10 mouse cellular contexts compared by ENCODE assay signal in the genomic region with DNA sequence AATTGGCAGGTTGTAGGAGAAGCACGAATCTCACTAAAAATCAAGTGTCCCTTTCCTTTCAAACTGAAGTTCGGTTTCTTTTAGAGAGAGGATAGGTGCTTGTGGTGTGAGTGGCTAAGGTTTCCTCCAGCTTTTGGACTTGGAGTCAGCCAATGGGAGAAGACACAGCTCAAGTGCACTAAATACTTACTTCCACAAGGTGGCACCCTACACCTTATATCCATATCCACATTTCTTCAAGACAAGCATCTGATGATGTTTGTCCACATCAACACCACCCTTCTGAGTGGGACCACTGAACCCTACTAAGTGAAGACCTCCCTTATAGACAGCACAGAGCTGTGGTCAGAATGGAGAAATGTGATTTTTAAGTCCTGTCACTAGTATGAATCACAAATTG. TPM values are rescaled to one million over a fixed set of nuclear protein-coding genes. Genes with fewer than 3 reads are reported as not detected.
A peak's percentile ranks its signal among the peaks of the same experiment; 100 is the strongest.
DNase-seq lines count a peak whose midpoint lies in the region; ATAC-seq and TF ChIP-seq lines count a peak whose summit lies in the region.
"Had no signal": no experiment of that assay in that cellular context is flagged by ENCODE, and none has a peak within 500 bp of the region (broad histone marks: within the 10 kb centered on the region; RNA-seq: fewer than 3 reads in every experiment).

No protein-coding gene starts in this region.

- peak; percentile 43 for TF ChIP-seq CTCF in midbrain, postnatal 0 days (IDR thresholded peaks at IDR 0.05)

- H3K27me3 ChIP-seq in embryonic facial prominence, embryonic 14.5 days (replicated peaks; ENCODE audit: control insufficient read depth, insufficient read depth, low read length) = no peaks in the 10 kb centered on the region
- no peaks in the 10 kb centered on the region for H3K27me3 ChIP-seq in embryonic facial prominence, embryonic 10.5 days (replicated peaks; ENCODE audit: low read depth, poor library complexity, severe bottlenecking)
- no peaks in the 10 kb centered on the region for H3K27me3 ChIP-seq in midbrain, postnatal 0 days (ENCODE audit: insufficient read depth, low read length)
- no peaks in the 10 kb centered on the region for H3K27me3 ChIP-seq in midbrain, embryonic 16.5 days (ENCODE audit: control insufficient read depth, insufficient read depth, low read depth, low read length)
- H3K27me3 ChIP-seq: heart, embryonic 13.5 days; liver, embryonic 15.5 days had no signal

- WGBS in embryonic facial prominence, embryonic 14.5 days = 81% methylated on average over 2 of the region's 2 CpGs
- WGBS in embryonic facial prominence, embryonic 10.5 days = 88% methylated on average over 2 of the region's 2 CpGs
- 91% methylated on average over 2 of the region's 2 CpGs for WGBS in midbrain, postnatal 0 days
- 95% methylated on average over 2 of the region's 2 CpGs for WGBS in midbrain, embryonic 16.5 days

- no peak overlapping the region for H3K27ac ChIP-seq in embryonic facial prominence, embryonic 14.5 days (replicated peaks; ENCODE audit: low read depth, low read length)
- no peak overlapping the region for H3K27ac ChIP-seq in embryonic facial prominence, embryonic 10.5 days (replicated peaks)
- H3K27ac ChIP-seq in midbrain, postnatal 0 days (ENCODE audit: low read depth, low read length) = no peak overlapping the region
- no peak overlapping the region for H3K27ac ChIP-seq in midbrain, embryonic 16.5 days (ENCODE audit: low read length)
- H3K27ac ChIP-seq: heart, embryonic 13.5 days; liver, embryonic 15.5 days had no signal

- peak; percentile 3 for DNase-seq in embryonic facial prominence, embryonic 14.5 days (ENCODE audit: low spot score)
- no peak for DNase-seq in embryonic facial prominence, embryonic 10.5 days (ENCODE audit: low spot score)
- no peak for DNase-seq in midbrain, postnatal 0 days (ENCODE audit: low spot score)
- DNase-seq in adrenal gland, postnatal 14 days = peak; percentile 22
- peak; percentile 6 for DNase-seq in kidney, postnatal 14 days
- DNase-seq in skeletal muscle tissue, adult 2 months (ENCODE audit: low read depth, low spot score) = peak; percentile 27
- no peak for DNase-seq in cerebellum, adult 9-11 months

- peaks cover 27% of the 10 kb centered on the region; the same call in 1 of the 2 replicates for H3K9me3 ChIP-seq in embryonic facial prominence, embryonic 14.5 days (ENCODE audit: control insufficient read depth, low read length)
- peaks cover 32% of the 10 kb centered on the region for H3K9me3 ChIP-seq in embryonic facial prominence, embryonic 10.5 days
- H3K9me3 ChIP-seq in midbrain, postnatal 0 days (ENCODE audit: low read length) = no peaks in the 10 kb centered on the region
- peaks cover 5% of the 10 kb centered on the region; the same call in 1 of the 2 replicates for H3K9me3 ChIP-seq in midbrain, embryonic 16.5 days (replicated peaks; ENCODE audit: control insufficient read depth, low read length, poor library complexity, severe bottlenecking)
- H3K9me3 ChIP-seq: heart, embryonic 13.5 days; liver, embryonic 15.5 days had no signal

- H3K4me1 ChIP-seq in embryonic facial prominence, embryonic 14.5 days (ENCODE audit: control insufficient read depth, insufficient read depth, low read length) = no peaks in the 10 kb centered on the region
- H3K4me1 ChIP-seq in embryonic facial prominence, embryonic 10.5 days = no peaks in the 10 kb centered on the region
- no peaks in the 10 kb centered on the region for H3K4me1 ChIP-seq in midbrain, postnatal 0 days (ENCODE audit: insufficient read depth, low read length)
- H3K4me1 ChIP-seq in midbrain, embryonic 16.5 days (ENCODE audit: control insufficient read depth, insufficient read depth, low read length) = no peaks in the 10 kb centered on the region
- H3K4me1 ChIP-seq: heart, embryonic 13.5 days; liver, embryonic 15.5 days had no signal

- no peak overlapping the region for H3K4me2 ChIP-seq in embryonic facial prominence, embryonic 14.5 days (ENCODE audit: low read depth, low read length)
- H3K4me2 ChIP-seq in midbrain, postnatal 0 days (ENCODE audit: low read depth, low read length, poor library complexity, severe bottlenecking) = no peak overlapping the region
- no peak overlapping the region for H3K4me2 ChIP-seq in midbrain, embryonic 16.5 days (ENCODE audit: low read length)
- H3K4me2 ChIP-seq: heart, embryonic 13.5 days; liver, embryonic 15.5 days had no signal

- 0 out of 2 replicates have a peak, but pooled peaks cover 4% of the 10 kb centered on the region for H3K36me3 ChIP-seq in embryonic facial prominence, embryonic 14.5 days (ENCODE audit: control insufficient read depth, insufficient read depth, low read length)
- H3K36me3 ChIP-seq in embryonic facial prominence, embryonic 10.5 days (replicated peaks) = peaks cover 64% of the 10 kb centered on the region
- no peaks in the 10 kb centered on the region for H3K36me3 ChIP-seq in midbrain, postnatal 0 days (ENCODE audit: insufficient read depth, low read length)
- no peaks in the 10 kb centered on the region for H3K36me3 ChIP-seq in midbrain, embryonic 16.5 days (ENCODE audit: control insufficient read depth, insufficient read depth, low read length)
- H3K36me3 ChIP-seq: liver, embryonic 15.5 days had no signal

- H3K4me3 ChIP-seq in embryonic facial prominence, embryonic 14.5 days (ENCODE audit: low read depth, low read length) = no peak overlapping the region
- H3K4me3 ChIP-seq in embryonic facial prominence, embryonic 10.5 days = no peak overlapping the region
- no peak overlapping the region for H3K4me3 ChIP-seq in midbrain, postnatal 0 days (ENCODE audit: low read depth, low read length)
- H3K4me3 ChIP-seq in midbrain, embryonic 16.5 days (ENCODE audit: low read depth, low read length) = no peak overlapping the region
- H3K4me3 ChIP-seq: heart, embryonic 13.5 days; liver, embryonic 15.5 days had no signal

- ATAC-seq in embryonic facial prominence, embryonic 14.5 days (ENCODE audit: low read depth) = no peak
- ATAC-seq in midbrain, postnatal 0 days (ENCODE audit: low FRiP score) = no peak
- no peak for ATAC-seq in midbrain, embryonic 16.5 days

- no peak overlapping the region for H3K9ac ChIP-seq in embryonic facial prominence, embryonic 14.5 days (ENCODE audit: low read depth, low read length)
- no peak overlapping the region for H3K9ac ChIP-seq in midbrain, postnatal 0 days (replicated peaks; ENCODE audit: low read length, poor library complexity, severe bottlenecking)
- no peak overlapping the region for H3K9ac ChIP-seq in midbrain, embryonic 16.5 days (ENCODE audit: low read depth, low read length)
- H3K9ac ChIP-seq: heart, embryonic 13.5 days; liver, embryonic 15.5 days had no signal

RNA-seq across cellular contexts. Expression of a gene that starts 40.6 kb away (rescaled TPM):
- 14.4 and 17.1 TPM in 2 replicates for polyA plus RNA-seq in embryonic facial prominence, embryonic 14.5 days (2014; fragmentation: Nextera tagmentation; extraction: Ambion mirVana)
- 35.9 and 38.5 TPM in 2 replicates for polyA plus RNA-seq in embryonic facial prominence, embryonic 10.5 days (2016; fragmentation: Nextera tagmentation; extraction: Ambion mirVana)
- total RNA-seq in midbrain, postnatal 0 days (2014; rRNA removed) = 7.0 and 7.5 TPM in 2 replicates
- polyA plus RNA-seq in midbrain, postnatal 0 days (2015; fragmentation: Nextera tagmentation; extraction: Ambion mirVana) = 5.3 and 7.6 TPM in 2 replicates
- 10.8 and 12.5 TPM in 2 replicates for polyA plus RNA-seq in midbrain, embryonic 16.5 days (2015; fragmentation: Nextera tagmentation; extraction: Ambion mirVana)
- total RNA-seq in adrenal gland, postnatal 14 days (2021) = 7.0 and 8.1 TPM in 2 replicates

RNA-seq across cellular contexts. Expression of a gene that starts 44.6 kb away (rescaled TPM):
- 33.6 and 34.2 TPM in 2 replicates for polyA plus RNA-seq in embryonic facial prominence, embryonic 14.5 days (2014; fragmentation: Nextera tagmentation; extraction: Ambion mirVana)
- 18.9 and 22.4 TPM in 2 replicates for polyA plus RNA-seq in embryonic facial prominence, embryonic 10.5 days (2016; fragmentation: Nextera tagmentation; extraction: Ambion mirVana)
- 8.4 and 14.8 TPM in 2 replicates for total RNA-seq in midbrain, postnatal 0 days (2014; rRNA removed)
- 15.7 and 17.3 TPM in 2 replicates for polyA plus RNA-seq in midbrain, postnatal 0 days (2015; fragmentation: Nextera tagmentation; extraction: Ambion mirVana)
- polyA plus RNA-seq in midbrain, embryonic 16.5 days (2015; fragmentation: Nextera tagmentation; extraction: Ambion mirVana) = 17.9 and 18.6 TPM in 2 replicates
- 36.7 and 38.6 TPM in 2 replicates for total RNA-seq in adrenal gland, postnatal 14 days (2021)

Comparison
In these comparisons a context has a peak if more than half of its experiments do, and no peak if none do; other contexts are left out.
1. DNase-seq: peak in embryonic facial prominence, embryonic 14.5 days (single experiment), adrenal gland, postnatal 14 days (single experiment), kidney, postnatal 14 days (single experiment) and skeletal muscle tissue, adult 2 months (single experiment); none in embryonic facial prominence, embryonic 10.5 days (single experiment), midbrain, postnatal 0 days (single experiment) and cerebellum, adult 9-11 months (single experiment).